Mouse (Mus musculus): ENCODE measurements around the gene Plpp7. TPM values are rescaled to one million over a fixed set of nuclear protein-coding genes. Genes with fewer than 3 reads are reported as not detected.

Gene Plpp7
- polyA plus RNA-seq, 1 experiment from 2014 or later: 2.6 TPM

- Histone ChIP-seq H3K27ac (replicated peaks) (no peak overlapping the region), H3K27me3 (ENCODE audit: control insufficient read depth, insufficient read depth, low read length) (no peaks in the 10 kb centered on the region), H3K4me3 (ENCODE audit: low read depth, low read length) (no peak overlapping the region), H3K36me3 (ENCODE audit: control insufficient read depth, insufficient read depth, low read length) (peaks cover 7% of the 10 kb centered on the region; the same call in 1 of the 2 replicates), H3K9ac (ENCODE audit: low read length) (no peak overlapping the region), H3K4me2 (replicated peaks; ENCODE audit: low read depth) (no peak overlapping the region), H3K4me1 (replicated peaks; ENCODE audit: control insufficient read depth, insufficient read depth) (no peaks in the 10 kb centered on the region), H3K9me3 (ENCODE audit: control insufficient read depth, low read length) (no peaks in the 10 kb centered on the region)
- TF ChIP-seq CTCF (IDR thresholded peaks at IDR 0.05; ENCODE audit: low read depth) (no peak), EP300 (optimal IDR thresholded peaks at IDR 0.05) (no peak)
- DNase-seq (ENCODE audit: low spot score): no peak
- WGBS: 78% methylated on average over 10 of the region's 10 CpGs
- ATAC-seq (ENCODE audit: low FRiP score, low TSS enrichment): no peak
Observed at GRCm38 (mm10) chr2:32056524-32056923, 38.8 kb upstream of the Plpp7 start.

- no peak overlapping the region for H3K27ac ChIP-seq (replicated peaks)
- no peak overlapping the region for H3K4me2 ChIP-seq (replicated peaks; ENCODE audit: low read depth)
- H3K4me3 ChIP-seq (ENCODE audit: low read depth, low read length): no peak overlapping the region
- no peaks in the 10 kb centered on the region for H3K9me3 ChIP-seq (ENCODE audit: control insufficient read depth, low read length)
- no peaks in the 10 kb centered on the region for H3K27me3 ChIP-seq (ENCODE audit: control insufficient read depth, insufficient read depth, low read length)
- no peaks in the 10 kb centered on the region for H3K4me1 ChIP-seq (replicated peaks; ENCODE audit: control insufficient read depth, insufficient read depth)
- H3K36me3 ChIP-seq (ENCODE audit: control insufficient read depth, insufficient read depth, low read length): peaks cover 2% of the 10 kb centered on the region; the same call in 1 of the 2 replicates
- no peak overlapping the region for H3K9ac ChIP-seq (ENCODE audit: low read length)
- TF ChIP-seq EP300 (optimal IDR thresholded peaks at IDR 0.05): no peak
- no peak for TF ChIP-seq CTCF (IDR thresholded peaks at IDR 0.05; ENCODE audit: low read depth)
- DNase-seq (ENCODE audit: low spot score) (no peak), ATAC-seq (ENCODE audit: low FRiP score, low TSS enrichment) (no peak)
- WGBS: 78% methylated on average over 2 of the region's 2 CpGs
Observed at GRCm38 (mm10) chr2:32057360-32057759, 38.0 kb upstream of the Plpp7 start.

- ATAC-seq (ENCODE audit: low FRiP score, low TSS enrichment): no peak
- no peaks in the 10 kb centered on the region for H3K27me3 ChIP-seq (ENCODE audit: control insufficient read depth, insufficient read depth, low read length)
- 79% methylated on average over 4 of the region's 4 CpGs for WGBS
Observed at GRCm38 (mm10) chr2:32057794-32058193, 37.5 kb upstream of the Plpp7 start.

GRCm38 (mm10) chr2:32058241-32058640 is 37.1 kb upstream of the Plpp7 start:
- no peak overlapping the region for H3K27ac ChIP-seq (replicated peaks)
- H3K9ac ChIP-seq (ENCODE audit: low read length): no peak overlapping the region
- no peaks in the 10 kb centered on the region for H3K9me3 ChIP-seq (ENCODE audit: control insufficient read depth, low read length)
- H3K4me1 ChIP-seq (replicated peaks; ENCODE audit: control insufficient read depth, insufficient read depth): no peaks in the 10 kb centered on the region
- no peak for DNase-seq (ENCODE audit: low spot score)
- no peaks in the 10 kb centered on the region for H3K36me3 ChIP-seq (ENCODE audit: control insufficient read depth, insufficient read depth, low read length)
- no peaks in the 10 kb centered on the region for H3K27me3 ChIP-seq (ENCODE audit: control insufficient read depth, insufficient read depth, low read length)
- ATAC-seq (ENCODE audit: low FRiP score, low TSS enrichment): no peak
- H3K4me2 ChIP-seq (replicated peaks; ENCODE audit: low read depth): no peak overlapping the region
- no peak overlapping the region for H3K4me3 ChIP-seq (ENCODE audit: low read depth, low read length)
- WGBS: 74% methylated on average over 9 of the region's 9 CpGs
- TF ChIP-seq CTCF (IDR thresholded peaks at IDR 0.05; ENCODE audit: low read depth) (no peak), EP300 (optimal IDR thresholded peaks at IDR 0.05) (no peak)

More at GRCm38 (mm10) chr2:32057794-32058193, 37.5 kb upstream of the Plpp7 start:
- Histone ChIP-seq H3K4me3 (ENCODE audit: low read depth, low read length) (no peak overlapping the region), H3K4me1 (replicated peaks; ENCODE audit: control insufficient read depth, insufficient read depth) (no peaks in the 10 kb centered on the region), H3K9ac (ENCODE audit: low read length) (no peak overlapping the region), H3K36me3 (ENCODE audit: control insufficient read depth, insufficient read depth, low read length) (no peaks in the 10 kb centered on the region), H3K4me2 (replicated peaks; ENCODE audit: low read depth) (no peak overlapping the region), H3K9me3 (ENCODE audit: control insufficient read depth, low read length) (no peaks in the 10 kb centered on the region), H3K27ac (replicated peaks) (no peak overlapping the region)
- TF ChIP-seq EP300 (optimal IDR thresholded peaks at IDR 0.05) (no peak), CTCF (IDR thresholded peaks at IDR 0.05; ENCODE audit: low read depth) (no peak)
- no peak for DNase-seq (ENCODE audit: low spot score)

- no peak for ATAC-seq (ENCODE audit: low FRiP score, low TSS enrichment)
- no peak overlapping the region for H3K9ac ChIP-seq (ENCODE audit: low read length)
- TF ChIP-seq EP300 (optimal IDR thresholded peaks at IDR 0.05): no peak
- no peak for TF ChIP-seq CTCF (IDR thresholded peaks at IDR 0.05; ENCODE audit: low read depth)
- no peaks in the 10 kb centered on the region for H3K27me3 ChIP-seq (ENCODE audit: control insufficient read depth, insufficient read depth, low read length)
- no peaks in the 10 kb centered on the region for H3K9me3 ChIP-seq (ENCODE audit: control insufficient read depth, low read length)
- H3K36me3 ChIP-seq (ENCODE audit: control insufficient read depth, insufficient read depth, low read length): no peaks in the 10 kb centered on the region
- H3K4me1 ChIP-seq (replicated peaks; ENCODE audit: control insufficient read depth, insufficient read depth): no peaks in the 10 kb centered on the region
- H3K4me3 ChIP-seq (ENCODE audit: low read depth, low read length): no peak overlapping the region
- H3K27ac ChIP-seq (replicated peaks): no peak overlapping the region
- no peak overlapping the region for H3K4me2 ChIP-seq (replicated peaks; ENCODE audit: low read depth)
- WGBS: 33% methylated on average over 5 of the region's 5 CpGs
- no peak for DNase-seq (ENCODE audit: low spot score)
Observed at GRCm38 (mm10) chr2:32058716-32059115, 36.6 kb upstream of the Plpp7 start.

GRCm38 (mm10) chr2:32059613-32060012 is 35.7 kb upstream of the Plpp7 start:
- ATAC-seq (ENCODE audit: low FRiP score, low TSS enrichment): no peak
- no peaks in the 10 kb centered on the region for H3K4me1 ChIP-seq (replicated peaks; ENCODE audit: control insufficient read depth, insufficient read depth)
- H3K27ac ChIP-seq (replicated peaks): no peak overlapping the region
- DNase-seq (ENCODE audit: low spot score): no peak
- no peaks in the 10 kb centered on the region for H3K9me3 ChIP-seq (ENCODE audit: control insufficient read depth, low read length)
- H3K4me2 ChIP-seq (replicated peaks; ENCODE audit: low read depth): no peak overlapping the region
- WGBS: 75% methylated on average over 6 of the region's 6 CpGs
- no peak overlapping the region for H3K9ac ChIP-seq (ENCODE audit: low read length)
- H3K27me3 ChIP-seq (ENCODE audit: control insufficient read depth, insufficient read depth, low read length): no peaks in the 10 kb centered on the region
- H3K4me3 ChIP-seq (ENCODE audit: low read depth, low read length): no peak overlapping the region
- no peaks in the 10 kb centered on the region for H3K36me3 ChIP-seq (ENCODE audit: control insufficient read depth, insufficient read depth, low read length)
- TF ChIP-seq EP300 (optimal IDR thresholded peaks at IDR 0.05): no peak
- TF ChIP-seq CTCF (IDR thresholded peaks at IDR 0.05; ENCODE audit: low read depth): no peak

Measured in stomach, postnatal 0 days (tissue).